Mouse (Mus musculus) megakaryocyte progenitor cell, adult 5-6 weeks (primary cell): ENCODE data around the gene Itgb2l. TPM values are rescaled to one million over a fixed set of nuclear protein-coding genes. Genes with fewer than 3 reads are reported as not detected.

ENCODE experiments used
- total RNA-seq, 2 experiments: library from RNA; stranded (forward) in 1 of 2; stranded (reverse) in 1 of 2; fragments of 157-497, 149-512 nt in 1 of 2; fragments of 200-1000 nt in 1 of 2; gene quantifications; 2 replicates each; pipeline versions ENCODE4 v1.2.3 to v1.2.4; 2015 to 2017

Itgb2l gene
- total RNA-seq, 2 experiments from 2014 or later = 4.5 to 8.2 TPM

Other genes with a start within 250 kb of the Itgb2l start
- 0.78 TPM in 1 of 2 replicates, not detected in the other for gene Sh3bgr, start 243.2 kb downstream of the Itgb2l start, total RNA-seq (2015)
- gene Sh3bgr, start 243.2 kb downstream of the Itgb2l start, total RNA-seq (2017) = not detected in 2 replicates
- gene B3galt5, start 207.8 kb downstream of the Itgb2l start, total RNA-seq (2015) = 1.1 and 1.3 TPM in 2 replicates
- 0.46 and 1.7 TPM in 2 replicates for gene B3galt5, start 207.8 kb downstream of the Itgb2l start, total RNA-seq (2017)
- not detected in 2 replicates for gene Pcp4, start 24.0 kb upstream of the Itgb2l start, total RNA-seq (2015)
- not detected in 2 replicates for gene Pcp4, start 24.0 kb upstream of the Itgb2l start, total RNA-seq (2017)